Mouse (Mus musculus) liver, embryonic 11.5 days (tissue): ENCODE data around the gene Pqbp1. TPM values are rescaled to one million over a fixed set of nuclear protein-coding genes. Genes with fewer than 3 reads are reported as not detected.
A peak's percentile ranks its signal among the peaks of the same experiment; 100 is the strongest.
"Not testable (repeated sequence)": the region's sequence is repeated elsewhere in the genome, so short reads cannot be mapped to it uniquely, and the experiment has no call there.

Source experiments
- ATAC-seq: fragments of 200-750 bp; cut with Nextera tagmentation; replicated peaks from 2 replicates; pipeline ENCODE4 v1.8.0; 2017; ENCODE audit warnings: moderate number of reproducible peaks, mild to moderate bottlenecking, moderate TSS enrichment, moderate library complexity; ENCODE audit not compliant: low FRiP score
- DNase-seq: peaks from one replicate; pipeline ENCODE4 v3.0.0-alpha.2; 2017; ENCODE audit warnings: low spot score
- H3K27ac ChIP-seq: fragments of 300-500 bp; sonication (generic); 2 replicates; pipeline ENCODE4 v1.5.1; 2014; ENCODE audit warnings: mild to moderate bottlenecking, low read depth, low read length, control low read depth
- H3K27me3 ChIP-seq: fragments of 300-500 bp; sonication (generic); replicated peaks from 2 replicates; pipeline ENCODE4 v1.6.1; 2014; ENCODE audit warnings: low read length, mixed read lengths; ENCODE audit not compliant: control insufficient read depth, insufficient read depth
- H3K36me3 ChIP-seq: fragments of 300-500 bp; sonication (generic); 2 replicates; pipeline ENCODE4 v1.6.1; 2014; ENCODE audit warnings: mild to moderate bottlenecking, low read length, moderate library complexity, mixed read lengths; ENCODE audit not compliant: control insufficient read depth, insufficient read depth
- H3K4me1 ChIP-seq: fragments of 300-500 bp; sonication (generic); replicated peaks from 2 replicates; pipeline ENCODE4 v1.6.1; 2014; ENCODE audit warnings: low read length, mixed read lengths; ENCODE audit not compliant: control insufficient read depth, insufficient read depth
- H3K4me2 ChIP-seq: fragments of 300-500 bp; sonication (generic); 2 replicates; pipeline ENCODE4 v1.6.1; 2014; ENCODE audit warnings: mild to moderate bottlenecking, control low read depth, moderate library complexity
- H3K4me3 ChIP-seq: fragments of 300-500 bp; sonication (generic); 2 replicates; pipeline ENCODE4 v1.5.1; 2014; ENCODE audit warnings: low read depth, low read length, control low read depth
- H3K9ac ChIP-seq: fragments of 300-500 bp; sonication (generic); 2 replicates; pipeline ENCODE4 v1.6.1; 2014; ENCODE audit warnings: low read depth, low read length, control low read depth
- H3K9me3 ChIP-seq: fragments of 300-500 bp; sonication (generic); 2 replicates; pipeline ENCODE4 v1.6.1; 2016; ENCODE audit warnings: low read length, inconsistent platforms, mixed read lengths; ENCODE audit not compliant: control insufficient read depth
- WGBS: fragments of 180-500 bp; shearing (Covaris S2); extraction: QIAGEN DNeasy Blood & Tissue Kit; methylation state at CpG from one replicate; pipeline ENCODE4 v1.1.7; 2014; 5-methylcytosine and 5-hydroxymethylcytosine counted together
- polyA plus RNA-seq: library from polyadenylated mRNA; unstranded; fragments of >200 nt; fragmentation: Nextera tagmentation; extraction: Ambion mirVana; gene quantifications from 2 replicates; pipeline ENCODE4 v1.2.1, GENCODE M21; 2014

Pqbp1 gene
- polyA plus RNA-seq, 1 experiment from 2014 or later: 95.3 TPM

DNA sequence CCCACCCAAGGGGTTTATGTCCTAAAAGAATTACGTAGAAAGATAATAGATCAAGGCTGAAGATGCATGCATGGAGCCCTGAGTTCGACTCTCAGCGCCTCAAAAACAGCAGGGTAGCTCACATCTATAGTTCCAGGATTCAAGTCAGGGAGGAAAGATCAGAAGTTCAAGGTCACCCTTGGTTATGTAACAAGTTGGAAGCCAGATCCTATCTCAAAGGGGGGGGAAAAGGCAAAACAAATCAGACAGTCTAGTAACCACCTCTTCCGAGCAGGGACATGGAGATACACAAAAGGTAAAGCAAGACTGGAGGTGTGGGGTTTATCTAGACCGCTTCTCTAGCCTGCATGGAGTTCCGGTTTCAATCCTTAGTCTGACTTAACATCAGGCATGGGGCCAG is 27.2 kb upstream of the Pqbp1 start:
- Histone ChIP-seq H3K9me3 (no peaks in the 10 kb centered on the region), H3K27me3 (peaks cover 71% of the 10 kb centered on the region), H3K4me1 (no peaks in the 10 kb centered on the region), H3K4me3 (no peak overlapping the region), H3K27ac (no peak overlapping the region), H3K4me2 (no peak overlapping the region), H3K9ac (no peak overlapping the region), H3K36me3 (no peaks in the 10 kb centered on the region)
- DNase-seq: no peak
- 58% methylated on average over 6 of the region's 6 CpGs for WGBS
- no peak for ATAC-seq

DNA sequence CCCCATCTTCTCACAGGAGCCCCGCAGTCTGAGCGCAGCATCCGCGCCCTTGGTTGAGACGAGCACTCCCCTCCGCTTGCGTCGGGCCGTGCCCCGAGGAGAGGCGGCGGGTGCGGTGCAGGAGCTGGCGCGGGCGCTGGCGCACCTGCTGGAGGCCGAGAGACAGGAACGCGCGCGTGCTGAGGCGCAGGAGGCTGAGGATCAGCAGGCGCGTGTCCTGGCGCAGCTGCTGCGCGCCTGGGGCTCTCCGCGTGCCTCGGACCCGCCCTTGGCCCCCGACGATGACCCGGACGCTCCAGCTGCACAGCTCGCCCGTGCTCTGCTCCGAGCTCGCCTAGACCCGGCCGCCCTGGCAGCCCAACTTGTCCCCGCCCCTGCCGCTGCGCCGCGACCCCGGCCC is 23.0 kb upstream of the Pqbp1 start:
- WGBS: 14% methylated on average over 32 of the region's 48 CpGs
- no peaks in the 10 kb centered on the region for H3K9me3 ChIP-seq
- H3K27ac ChIP-seq: no peak overlapping the region
- no peaks in the 10 kb centered on the region for H3K36me3 ChIP-seq
- H3K4me3 ChIP-seq: peak overlapping the region; percentile 31
- DNase-seq (no peak), ATAC-seq (no peak)
- no peaks in the 10 kb centered on the region for H3K4me1 ChIP-seq
- no peak overlapping the region for H3K9ac ChIP-seq
- H3K4me2 ChIP-seq: peak overlapping the region; percentile 49
- H3K27me3 ChIP-seq: peaks cover 77% of the 10 kb centered on the region

DNA sequence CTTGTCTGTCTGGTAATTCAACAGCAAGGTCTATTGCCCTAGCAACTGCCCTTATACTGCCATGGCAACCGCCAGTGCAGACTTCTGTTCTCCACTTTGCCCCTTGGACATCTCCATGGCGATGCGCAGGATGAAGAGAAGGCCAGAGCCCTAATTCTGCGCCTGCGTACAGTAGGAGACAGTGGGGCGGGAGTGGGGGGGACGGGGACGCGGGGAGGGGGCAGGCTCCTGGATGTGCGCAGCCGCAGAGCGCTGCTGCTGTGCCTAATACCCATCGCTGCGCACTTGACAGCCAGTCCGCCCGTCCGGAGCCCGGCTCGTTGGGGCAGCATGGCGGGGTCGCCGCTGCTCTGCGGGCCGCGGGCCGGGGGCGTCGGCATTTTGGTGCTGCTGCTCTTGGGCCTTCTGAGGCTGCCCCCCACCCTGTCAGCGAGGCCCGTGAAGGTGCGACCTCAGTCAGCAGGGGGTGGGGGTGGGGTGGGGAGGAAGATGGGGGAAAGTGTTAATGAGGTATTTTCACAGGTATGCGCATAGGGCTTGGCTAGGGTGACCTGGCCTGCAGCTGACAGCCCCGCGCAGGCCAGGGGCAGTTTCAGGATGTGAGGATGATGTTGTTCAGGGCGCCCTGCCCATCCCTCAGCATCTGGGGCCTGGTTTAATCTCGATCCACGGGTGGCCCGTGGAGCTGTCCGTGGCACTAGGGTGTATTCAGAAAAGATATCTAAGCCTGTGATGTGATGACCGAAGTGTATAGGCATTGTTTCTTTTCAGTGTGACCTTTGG is 20.7 kb upstream of the Pqbp1 start, which contains the start of gene Pcsk1n:
Pcsk1n (plus strand) TSS at position 222 of the 783 bp plus-strand sequence.
- ATAC-seq: no peak

DNA sequence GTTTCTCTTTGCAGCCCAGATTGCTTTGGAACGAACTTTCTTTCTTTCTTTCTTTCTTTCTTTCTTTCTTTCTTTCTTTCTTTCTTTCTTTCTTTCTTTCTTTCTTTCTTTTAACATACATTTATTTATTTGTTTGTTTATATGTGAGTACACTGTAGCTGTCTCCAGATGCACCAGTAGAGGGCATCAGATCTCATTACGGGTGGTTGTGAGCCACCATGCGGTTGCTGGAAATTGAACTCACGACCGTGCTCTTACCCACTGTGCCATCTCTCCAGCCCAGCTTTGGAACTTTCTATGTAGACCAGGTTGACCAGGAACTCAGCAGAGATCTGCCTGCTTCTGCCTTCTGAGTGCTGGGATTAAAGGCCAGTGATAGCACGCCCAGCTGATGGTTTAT is 18.9 kb upstream of the Pqbp1 start:
- peaks cover 44% of the 10 kb centered on the region for H3K27me3 ChIP-seq
- not testable (repeated sequence) for H3K4me2 ChIP-seq, H3K4me1 ChIP-seq, H3K9ac ChIP-seq, H3K36me3 ChIP-seq, DNase-seq, ATAC-seq, H3K27ac ChIP-seq, H3K4me3 ChIP-seq, H3K9me3 ChIP-seq
- 51% methylated on average over 6 of the region's 6 CpGs for WGBS

More for the DNA sequence above, 20.7 kb upstream of the Pqbp1 start, which contains the start of gene Pcsk1n:
- Histone ChIP-seq H3K9me3 (no peaks in the 10 kb centered on the region), H3K36me3 (no peaks in the 10 kb centered on the region), H3K4me1 (no peaks in the 10 kb centered on the region), H3K27ac (no peak within 1 kb of the TSS), H3K9ac (no peak within 1 kb of the TSS), H3K27me3 (peaks cover 62% of the 10 kb centered on the region), H3K4me3 (no peak within 1 kb of the TSS), H3K4me2 (peak within 1 kb of the TSS; percentile 40)
- DNase-seq: no peak
- 11% methylated on average over 36 of the region's 40 CpGs for whole genome bisulfite sequencing

DNA sequence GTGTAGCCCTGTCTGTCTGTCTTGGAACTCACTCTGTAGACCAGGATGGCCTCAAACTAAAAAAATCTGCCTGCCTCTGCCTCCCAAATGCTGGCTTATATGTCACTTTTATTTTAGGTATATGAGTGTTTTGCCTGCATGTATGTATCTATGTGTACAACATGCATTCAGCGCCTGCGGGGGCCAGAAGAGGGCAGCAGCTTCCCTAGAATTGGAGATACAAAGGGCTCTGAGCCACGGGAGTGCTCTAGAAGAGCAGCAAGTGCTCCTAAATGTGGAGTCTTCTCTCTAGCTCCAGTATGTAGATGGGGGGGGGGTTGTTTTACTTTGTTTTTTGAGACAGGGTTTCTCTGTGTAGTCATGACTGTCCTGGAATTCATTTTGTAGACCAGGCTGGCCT is 16.6 kb upstream of the Pqbp1 start:
- H3K27me3 ChIP-seq: peaks cover 21% of the 10 kb centered on the region
- not testable (repeated sequence) for H3K9ac ChIP-seq, H3K4me1 ChIP-seq, DNase-seq, H3K4me2 ChIP-seq, H3K36me3 ChIP-seq, H3K9me3 ChIP-seq, H3K27ac ChIP-seq, H3K4me3 ChIP-seq
- 10% methylated on average over 3 of the region's 3 CpGs for WGBS
- ATAC-seq: peak; percentile 64

DNA sequence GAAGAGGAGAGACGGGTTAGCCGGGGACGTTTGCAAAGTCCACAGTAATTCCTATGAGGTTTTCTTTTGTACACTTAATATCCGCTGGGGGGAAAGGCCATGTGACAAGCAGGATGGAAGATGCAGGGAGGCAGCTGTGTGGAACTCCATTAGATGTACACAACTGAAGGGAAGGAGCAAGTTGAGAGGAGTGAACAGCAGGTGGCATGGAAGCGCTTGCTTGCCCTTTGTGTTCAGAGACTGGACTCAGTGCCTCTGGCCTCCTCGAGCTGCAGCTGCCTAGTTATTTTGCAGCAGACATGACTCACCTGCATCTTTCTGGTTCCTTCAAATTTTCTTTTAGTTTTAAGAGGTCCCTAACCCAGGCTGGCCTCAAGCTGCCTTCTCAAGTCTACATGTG is 11.4 kb upstream of the Pqbp1 start:
- no peak overlapping the region for H3K9ac ChIP-seq
- no peaks in the 10 kb centered on the region for H3K27me3 ChIP-seq
- no peak overlapping the region for H3K4me3 ChIP-seq
- H3K4me2 ChIP-seq: no peak overlapping the region
- H3K9me3 ChIP-seq: no peaks in the 10 kb centered on the region
- no peaks in the 10 kb centered on the region for H3K36me3 ChIP-seq
- 64% methylated on average over 6 of the region's 6 CpGs for WGBS
- no peak overlapping the region for H3K27ac ChIP-seq
- DNase-seq (no peak), ATAC-seq (no peak)
- no peaks in the 10 kb centered on the region for H3K4me1 ChIP-seq

DNA sequence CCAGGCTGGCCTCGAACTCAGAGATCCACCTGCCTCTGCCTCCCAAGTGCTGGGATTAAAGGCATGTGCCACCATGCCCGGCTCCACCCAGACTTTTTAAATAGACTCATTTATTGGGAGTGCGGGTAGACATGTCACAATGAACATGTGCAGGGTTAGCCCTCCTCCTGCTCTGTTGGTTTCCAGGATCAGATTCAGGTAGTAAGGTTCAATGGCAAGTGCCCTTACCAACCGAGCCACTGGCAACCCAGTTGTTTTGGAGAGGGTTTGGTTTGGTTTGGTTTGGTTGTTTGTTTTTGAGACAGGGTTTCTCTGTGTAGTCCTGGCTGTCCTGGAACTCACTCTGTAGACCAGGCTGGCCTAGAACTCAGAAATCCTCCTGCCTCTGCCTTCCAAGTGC is 10.2 kb upstream of the Pqbp1 start, which contains the start of gene Gm10490:
Gm10490 (plus strand) TSS at position 301 of the 400 bp plus-strand sequence.
- H3K9ac ChIP-seq, H3K4me2 ChIP-seq, H3K4me1 ChIP-seq, H3K27ac ChIP-seq, ATAC-seq, H3K27me3 ChIP-seq, DNase-seq, H3K4me3 ChIP-seq, H3K9me3 ChIP-seq, H3K36me3 ChIP-seq: not testable (repeated sequence)
- 86% methylated on average over 4 of the region's 4 CpGs for WGBS

DNA sequence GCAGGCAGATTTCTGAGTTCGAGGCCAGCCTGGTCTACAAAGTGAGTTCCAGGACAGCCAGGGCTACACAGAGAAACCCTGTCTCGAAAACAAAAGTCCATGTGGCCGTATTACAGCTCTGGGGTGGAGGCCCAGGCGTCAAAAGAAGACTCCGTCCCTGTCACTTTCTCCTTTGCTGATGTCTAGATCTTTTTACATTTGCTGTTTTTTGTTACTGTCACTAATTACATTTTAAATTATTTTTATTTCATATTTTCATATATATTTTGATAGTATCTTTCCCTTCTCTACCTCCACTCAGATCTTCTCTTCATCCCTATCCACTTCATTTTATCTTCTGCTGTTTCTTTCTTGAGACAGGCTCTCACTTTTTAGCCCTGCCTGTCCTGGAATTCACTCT is 8.7 kb upstream of the Pqbp1 start, which contains the start of gene Gm10491:
Gm10491 (minus strand) TSS at position 101 of the 400 bp plus-strand sequence.
- Histone ChIP-seq H3K4me2 (no peak within 1 kb of the TSS), H3K27me3 (no peaks in the 10 kb centered on the region), H3K9ac (no peak within 1 kb of the TSS), H3K36me3 (no peaks in the 10 kb centered on the region), H3K27ac (no peak within 1 kb of the TSS), H3K4me1 (no peaks in the 10 kb centered on the region), H3K9me3 (no peaks in the 10 kb centered on the region), H3K4me3 (no peak within 1 kb of the TSS)
- no peak for DNase-seq
- 84% methylated on average over 5 of the region's 5 CpGs for WGBS
- ATAC-seq: no peak

DNA sequence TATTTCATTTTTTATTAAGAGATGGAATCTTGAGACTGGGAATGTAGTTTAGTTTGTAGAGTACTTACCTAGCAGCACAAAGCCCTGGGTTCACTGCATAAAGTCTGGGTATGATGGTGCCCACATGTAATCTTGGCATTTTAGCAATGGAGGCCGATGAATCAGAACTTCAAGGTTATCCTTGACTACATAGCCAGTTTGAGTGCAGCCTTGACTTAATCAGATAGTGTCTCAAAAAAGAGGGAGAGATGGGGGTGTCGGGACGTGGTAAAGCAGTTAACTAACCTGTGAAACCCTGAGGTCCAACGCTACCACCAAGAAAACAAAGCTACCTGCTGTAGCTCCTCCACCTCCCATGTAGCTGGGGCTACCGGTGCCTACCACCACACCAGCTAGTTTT is 5.4 kb upstream of the Pqbp1 start:
- WGBS: 91% methylated on average over 5 of the region's 5 CpGs
- no peak overlapping the region for H3K9ac ChIP-seq
- H3K27ac ChIP-seq: no peak overlapping the region
- H3K36me3 ChIP-seq: no peaks in the 10 kb centered on the region
- DNase-seq (no peak), ATAC-seq (no peak)
- H3K9me3 ChIP-seq: no peaks in the 10 kb centered on the region
- no peaks in the 10 kb centered on the region for H3K4me1 ChIP-seq
- no peak overlapping the region for H3K4me2 ChIP-seq
- H3K4me3 ChIP-seq: no peak overlapping the region
- no peaks in the 10 kb centered on the region for H3K27me3 ChIP-seq
